Mouse (Mus musculus) olfactory bulb, adult 2 months (tissue): Measurements from ENCODE around the gene Cmtm8.

ENCODE experiments used
- CTCF ChIP-seq: fragments of 200-500 bp; IDR thresholded peaks from 2 replicates; pipeline ENCODE4 v1.5.1; 2012; ENCODE audit warnings: low read depth, mild to moderate bottlenecking, low read length, moderate library complexity; ENCODE audit not compliant: insufficient read depth
- POLR2A ChIP-seq: fragments of 200-500 bp; IDR thresholded peaks from 2 replicates; pipeline ENCODE4 v1.6.1; 2012; ENCODE audit warnings: mild to moderate bottlenecking, low read depth, low read length, moderate library complexity; ENCODE audit not compliant: insufficient read depth

GRCm38 (mm10) chr9:114742731-114743130 is 101.2 kb downstream of the Cmtm8 start:
- TF ChIP-seq CTCF: no peak
- no peak for TF ChIP-seq POLR2A
